ENCODE assay signal across 9 mouse cellular contexts in genomic region chr2:69128921-69129395, GRCm38 (mm10). TPM values are rescaled to one million over a fixed set of nuclear protein-coding genes. Genes with fewer than 3 reads are reported as not detected.
DNase-seq lines count a peak whose midpoint lies in the region; ATAC-seq and TF ChIP-seq lines count a peak whose summit lies in the region.
"Had no signal": no experiment of that assay in that cellular context is flagged by ENCODE, and none has a peak within 500 bp of the region (broad histone marks: within the 10 kb centered on the region; RNA-seq: fewer than 3 reads in every experiment).

No protein-coding gene starts in this region.

- H3K36me3 ChIP-seq in limb, embryonic 13.5 days = no peaks in the 10 kb centered on the region
- no peaks in the 10 kb centered on the region for H3K36me3 ChIP-seq in limb, embryonic 10.5 days
- H3K36me3 ChIP-seq in forebrain, postnatal 0 days (ENCODE audit: insufficient read depth) = no peaks in the 10 kb centered on the region
- H3K36me3 ChIP-seq in kidney, adult 2 months (ENCODE audit: control insufficient read depth, insufficient read depth, low read length) = no peaks in the 10 kb centered on the region
- no peaks in the 10 kb centered on the region for H3K36me3 ChIP-seq in stomach, embryonic 14.5 days (ENCODE audit: control insufficient read depth, insufficient read depth, low read length)

- no peak for TF ChIP-seq CTCF in forebrain, postnatal 0 days (IDR thresholded peaks at IDR 0.05; ENCODE audit: low read depth)
- no peak for TF ChIP-seq CTCF in kidney, adult 2 months (conservative IDR thresholded peaks at IDR 0.05; ENCODE audit: insufficient read depth, insufficient read length, low read depth, low read length)

- no peaks in the 10 kb centered on the region; the same call in 1 of the 2 replicates for H3K9me3 ChIP-seq in limb, embryonic 13.5 days
- no peaks in the 10 kb centered on the region for H3K9me3 ChIP-seq in limb, embryonic 10.5 days (replicated peaks)
- H3K9me3 ChIP-seq in forebrain, postnatal 0 days (ENCODE audit: low read length) = no peaks in the 10 kb centered on the region
- H3K9me3 ChIP-seq in stomach, embryonic 14.5 days (ENCODE audit: control insufficient read depth, low read depth, low read length) = no peaks in the 10 kb centered on the region

- no peak for TF ChIP-seq POLR2A in kidney, adult 2 months (IDR thresholded peaks at IDR 0.05; ENCODE audit: low read depth, low read length)

- no peak overlapping the region for H3K27ac ChIP-seq in limb, embryonic 13.5 days
- no peak overlapping the region for H3K27ac ChIP-seq in limb, embryonic 10.5 days
- no peak overlapping the region for H3K27ac ChIP-seq in forebrain, postnatal 0 days (ENCODE audit: low read depth, low read length)
- H3K27ac ChIP-seq in kidney, adult 2 months (ENCODE audit: insufficient read depth, low read depth, low read length) = peak overlapping the region; percentile 43
- peak overlapping the region; percentile 78 for H3K27ac ChIP-seq in stomach, embryonic 14.5 days (ENCODE audit: low read length)
- H3K27ac ChIP-seq: liver, embryonic 14.5 days had no signal

- no peak overlapping the region for H3K9ac ChIP-seq in limb, embryonic 13.5 days
- H3K9ac ChIP-seq in forebrain, postnatal 0 days = no peak overlapping the region
- no peak overlapping the region for H3K9ac ChIP-seq in stomach, embryonic 14.5 days (replicated peaks; ENCODE audit: low read depth, low read length)
- H3K9ac ChIP-seq: liver, embryonic 14.5 days had no signal

- DNase-seq in limb, embryonic 10.5 days (ENCODE audit: low spot score) = no peak
- DNase-seq in forebrain, postnatal 0 days = no peak
- peak; percentile 64 for DNase-seq in kidney, adult 2 months
- no peak for DNase-seq in thymus, postnatal 25 days
- DNase-seq in right cerebral cortex, postnatal 10 days (ENCODE audit: low spot score in 2 of 2) = no peak

- peak; percentile 79 for ATAC-seq in limb, embryonic 13.5 days (ENCODE audit: low FRiP score, low read depth)
- ATAC-seq in forebrain, postnatal 0 days = peak; percentile 70
- peak; percentile 80 for ATAC-seq in megakaryocyte, adult 5-6 weeks (ENCODE audit: poor library complexity, severe bottlenecking)
- peak; percentile 53; the same call in 1 of the 2 replicates for ATAC-seq in stomach, embryonic 14.5 days (ENCODE audit: insufficient number of reproducible peaks, insufficient read depth, low FRiP score, low read depth)

- no peak overlapping the region for H3K4me2 ChIP-seq in limb, embryonic 13.5 days (replicated peaks)
- no peak overlapping the region for H3K4me2 ChIP-seq in forebrain, postnatal 0 days (ENCODE audit: low read depth)
- H3K4me2 ChIP-seq in stomach, embryonic 14.5 days (replicated peaks; ENCODE audit: low read depth, low read length) = peak overlapping the region; percentile 25

- no peak overlapping the region for H3K4me3 ChIP-seq in limb, embryonic 13.5 days
- H3K4me3 ChIP-seq in limb, embryonic 10.5 days = no peak overlapping the region
- H3K4me3 ChIP-seq in forebrain, postnatal 0 days (ENCODE audit: low read depth, low read length) = no peak overlapping the region
- peak overlapping the region; percentile 36 for H3K4me3 ChIP-seq in kidney, adult 2 months (ENCODE audit: insufficient read depth, low read depth, low read length)
- no peak overlapping the region for H3K4me3 ChIP-seq in stomach, embryonic 14.5 days (ENCODE audit: low read depth, low read length)

- no peaks in the 10 kb centered on the region for H3K27me3 ChIP-seq in limb, embryonic 13.5 days
- no peaks in the 10 kb centered on the region for H3K27me3 ChIP-seq in limb, embryonic 10.5 days (ENCODE audit: low read depth, poor library complexity, severe bottlenecking)
- no peaks in the 10 kb centered on the region for H3K27me3 ChIP-seq in forebrain, postnatal 0 days (ENCODE audit: insufficient read depth, low read length)
- no peaks in the 10 kb centered on the region for H3K27me3 ChIP-seq in kidney, adult 2 months (replicated peaks; ENCODE audit: control insufficient read depth, insufficient read depth, low read length)
- H3K27me3 ChIP-seq in stomach, embryonic 14.5 days (ENCODE audit: control insufficient read depth, insufficient read depth, low read length) = no peaks in the 10 kb centered on the region

- H3K4me1 ChIP-seq in limb, embryonic 13.5 days = peaks cover 8% of the 10 kb centered on the region; the same call in 1 of the 2 replicates
- peaks cover 14% of the 10 kb centered on the region for H3K4me1 ChIP-seq in limb, embryonic 10.5 days
- H3K4me1 ChIP-seq in forebrain, postnatal 0 days (ENCODE audit: insufficient read depth) = no peaks in the 10 kb centered on the region
- H3K4me1 ChIP-seq in kidney, adult 2 months (ENCODE audit: control insufficient read depth, insufficient read depth, low read length) = peaks cover 5% of the 10 kb centered on the region
- H3K4me1 ChIP-seq in stomach, embryonic 14.5 days (ENCODE audit: control insufficient read depth, insufficient read depth, low read length) = peaks cover 7% of the 10 kb centered on the region; the same call in 1 of the 2 replicates

- WGBS in limb, embryonic 13.5 days = 65% methylated on average over 10 of the region's 10 CpGs
- WGBS in limb, embryonic 10.5 days = 74% methylated on average over 10 of the region's 10 CpGs
- 37% methylated on average over 10 of the region's 10 CpGs for WGBS in forebrain, postnatal 0 days
- 10% methylated on average over 10 of the region's 10 CpGs for WGBS in kidney, adult 2 months
- 45% methylated on average over 10 of the region's 10 CpGs for WGBS in stomach, embryonic 14.5 days

RNA-seq across cellular contexts. Expression of gene Nostrin, which starts 6.6 kb away (rescaled TPM):
- polyA plus RNA-seq in limb, embryonic 13.5 days (2015; fragmentation: Nextera tagmentation; extraction: Ambion mirVana) = 0.92 and 1.1 TPM in 2 replicates
- polyA plus RNA-seq in limb, embryonic 10.5 days (2016; fragmentation: Nextera tagmentation; extraction: Ambion mirVana) = 0.98 and 1.4 TPM in 2 replicates
- 2.6 and 5.5 TPM in 2 replicates for total RNA-seq in forebrain, postnatal 0 days (2014; rRNA removed)
- polyA plus RNA-seq in forebrain, postnatal 0 days (2015; fragmentation: Nextera tagmentation; extraction: Ambion mirVana) = 2.8 and 3.1 TPM in 2 replicates
- polyA plus RNA-seq in kidney, adult 2 months (2012; rRNA removed) = 0.75 and 1.0 TPM in 2 replicates
- 15.8 and 24.3 TPM in 2 replicates for total RNA-seq in megakaryocyte, adult 5-6 weeks (2015)
- 25.1 and 26.7 TPM in 2 replicates for total RNA-seq in megakaryocyte, adult 5-6 weeks (2017)
- polyA plus RNA-seq in stomach, embryonic 14.5 days (2014; fragmentation: Nextera tagmentation; extraction: Ambion mirVana) = 6.5 and 7.8 TPM in 2 replicates

Comparison
In these comparisons a context has a peak if more than half of its experiments do, and no peak if none do; other contexts are left out.
1. H3K27ac ChIP-seq: peak in kidney, adult 2 months (single experiment) and stomach, embryonic 14.5 days (single experiment); none in limb, embryonic 13.5 days (single experiment), limb, embryonic 10.5 days (single experiment) and forebrain, postnatal 0 days (single experiment).
2. Peak in every context shown above with its lines, with median percentiles within 50 percentile points of each other: ATAC-seq.